Mouse (Mus musculus) thymus, postnatal 4 days (tissue): ENCODE measurements at regions not wholly inside any gene's neighbourhood (a gene's known extent, or its start where the extent isn't known, plus 50 kb on each side); places are given as distances from the start of the nearest gene placed in this dataset.
A peak's percentile ranks its signal among the peaks of the same experiment; 100 is the strongest.

ENCODE experiments used
- DNase-seq: peaks from one replicate; pipeline ENCODE4 v3.0.0; 2021

DNA sequence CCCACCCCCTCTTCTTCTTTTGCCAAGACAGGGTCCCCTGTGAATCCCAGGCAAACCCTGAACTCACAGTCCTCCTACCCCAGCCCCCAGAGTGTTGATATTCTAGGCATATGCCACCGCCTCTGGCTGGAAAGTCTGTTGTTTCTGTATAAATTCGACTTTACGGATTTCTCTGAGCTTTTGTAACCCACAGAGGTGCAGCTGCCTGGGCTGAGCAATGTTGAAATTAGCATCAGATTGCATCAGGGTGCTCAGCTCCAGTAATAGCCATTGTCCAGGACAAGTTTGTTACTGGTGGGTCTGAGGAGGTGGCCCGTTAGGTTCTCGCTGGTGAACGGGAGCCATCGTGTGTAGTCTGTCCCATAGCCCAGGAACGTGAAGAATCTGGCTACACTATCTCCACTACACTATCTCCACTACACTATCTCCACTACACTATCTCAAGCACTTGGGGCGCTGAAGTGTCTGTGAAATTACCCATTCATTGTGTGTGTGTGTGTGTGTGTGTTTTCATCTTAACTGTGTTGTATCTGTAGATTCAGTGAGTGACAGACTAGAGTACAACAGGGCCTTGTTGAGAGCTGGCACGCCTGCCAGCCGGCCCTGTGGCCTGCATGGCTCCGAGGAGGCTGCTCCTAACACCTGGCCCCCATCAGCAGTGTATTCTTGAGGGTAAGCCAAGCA, 92.4 kb upstream of the Hnrnpk start:
- no peak for DNase-seq

DNA sequence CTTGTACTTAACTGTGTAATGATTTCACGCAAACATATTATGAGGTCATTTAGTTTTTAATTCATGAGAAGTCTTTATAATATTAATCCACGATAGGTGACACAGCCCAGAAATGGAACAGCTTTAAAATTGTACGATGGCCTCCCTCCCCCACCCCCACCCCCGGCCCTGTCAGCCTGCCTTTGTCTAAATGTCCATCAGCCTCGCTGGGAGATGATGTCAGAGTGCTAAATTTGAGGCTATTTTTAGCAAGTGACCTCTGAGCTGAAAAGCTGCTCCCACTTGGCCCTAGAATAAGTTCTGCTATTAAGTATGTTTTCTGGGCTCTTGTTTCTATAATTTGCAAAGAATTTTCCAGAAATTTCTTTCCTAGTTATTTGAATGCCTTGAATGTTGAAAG, 91.6 kb upstream of the Hnrnpk start:
- no peak for DNase-seq

- no peak for DNase-seq
These were observed 87.7 kb upstream of the Hnrnpk start for GRCm38 (mm10) chr13:58490829-58491228.

DNA sequence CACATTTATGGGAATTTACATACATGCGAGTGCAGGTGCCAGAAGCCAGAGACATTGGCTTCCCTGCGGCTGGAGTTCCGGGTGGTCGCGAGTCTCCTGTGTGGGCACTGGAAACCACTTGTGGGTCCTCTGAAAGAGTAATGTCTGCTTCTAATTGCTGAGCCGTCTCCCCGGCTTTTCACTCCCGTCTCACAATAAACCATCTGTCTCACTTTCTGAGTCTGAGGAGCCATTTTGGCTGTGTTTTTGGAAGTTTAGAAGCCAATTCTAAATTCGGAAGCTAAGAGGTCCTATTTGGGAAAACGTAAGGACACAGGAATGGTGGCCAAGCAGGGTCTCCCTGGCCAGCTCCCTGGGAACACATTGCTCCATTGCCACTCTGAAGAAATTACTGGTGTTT, 81.9 kb upstream of the Hnrnpk start:
- no peak for DNase-seq

DNA sequence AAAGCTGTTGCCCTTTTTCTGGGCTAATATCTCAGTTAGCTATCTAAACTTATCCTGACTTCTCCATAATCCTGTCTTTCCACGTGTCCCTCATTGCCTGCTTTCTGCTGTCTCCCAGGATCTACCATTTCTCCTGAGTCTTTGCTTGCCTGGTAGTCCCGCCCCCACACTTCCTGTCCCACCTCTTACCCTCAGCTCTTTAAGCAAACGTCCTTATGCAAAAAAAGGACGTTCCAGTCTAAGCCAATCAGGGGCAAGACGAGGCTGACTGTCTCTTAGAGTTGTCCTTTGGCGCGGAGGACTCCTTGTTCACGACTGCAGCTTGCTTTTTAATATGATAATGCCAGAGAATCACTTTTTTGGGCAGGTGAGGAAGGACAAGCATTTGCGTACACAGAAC, 79.6 kb upstream of the Hnrnpk start:
- no peak for DNase-seq

- no peak for DNase-seq
These were observed 77.9 kb upstream of the Hnrnpk start for GRCm38 (mm10) chr13:58480928-58481598.

GRCm38 (mm10) chr13:58480388-58480927, 77.3 kb upstream of the Hnrnpk start:
- no peak for DNase-seq

- no peak for DNase-seq
These were observed 75.3 kb upstream of the Hnrnpk start for GRCm38 (mm10) chr13:58478438-58478837.

DNA sequence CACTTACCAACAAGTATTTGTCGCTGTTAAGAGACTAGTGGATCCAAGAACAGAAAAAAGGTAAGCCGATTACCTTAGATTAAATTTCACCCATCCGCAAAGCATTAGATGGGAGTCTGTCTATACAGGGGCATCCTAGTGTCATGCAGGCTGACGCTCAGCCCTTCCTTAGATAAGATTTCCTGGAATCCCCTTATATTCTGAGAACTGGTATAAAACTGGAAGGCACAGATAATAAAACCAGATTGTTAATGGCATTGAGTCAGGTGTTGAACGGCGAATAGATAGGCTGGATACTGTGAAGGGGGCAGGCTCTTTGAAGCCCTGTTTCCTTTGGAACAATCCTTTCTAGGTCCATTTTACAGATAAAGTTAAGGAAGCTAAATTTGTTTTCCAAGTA, 74.1 kb upstream of the Hnrnpk start:
- no peak for DNase-seq

- no peak for DNase-seq
These were observed 73.1 kb upstream of the Hnrnpk start for GRCm38 (mm10) chr13:58476033-58476830.

DNA sequence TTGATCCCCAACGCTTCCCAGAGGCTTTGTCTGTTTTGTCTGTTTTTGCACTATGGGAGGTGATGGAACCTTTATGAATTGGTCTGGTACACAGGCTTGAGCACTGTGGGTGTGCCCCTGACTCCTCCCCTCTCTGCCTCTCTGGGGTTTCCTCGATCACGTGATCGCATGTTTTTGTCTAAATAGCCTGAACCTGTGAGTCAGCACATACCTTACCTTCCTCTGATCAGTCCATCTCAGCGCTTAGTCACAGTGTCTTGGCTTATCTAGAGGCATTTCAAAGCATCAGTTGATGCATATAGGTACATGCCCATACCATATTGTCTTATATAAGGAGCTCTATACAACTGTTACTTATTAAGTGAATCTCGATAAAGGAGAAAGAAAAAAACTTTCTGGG, 72.4 kb upstream of the Hnrnpk start:
- no peak for DNase-seq

- DNase-seq: no peak
These were observed 69.3 kb upstream of the Hnrnpk start for GRCm38 (mm10) chr13:58472455-58472854.

DNA sequence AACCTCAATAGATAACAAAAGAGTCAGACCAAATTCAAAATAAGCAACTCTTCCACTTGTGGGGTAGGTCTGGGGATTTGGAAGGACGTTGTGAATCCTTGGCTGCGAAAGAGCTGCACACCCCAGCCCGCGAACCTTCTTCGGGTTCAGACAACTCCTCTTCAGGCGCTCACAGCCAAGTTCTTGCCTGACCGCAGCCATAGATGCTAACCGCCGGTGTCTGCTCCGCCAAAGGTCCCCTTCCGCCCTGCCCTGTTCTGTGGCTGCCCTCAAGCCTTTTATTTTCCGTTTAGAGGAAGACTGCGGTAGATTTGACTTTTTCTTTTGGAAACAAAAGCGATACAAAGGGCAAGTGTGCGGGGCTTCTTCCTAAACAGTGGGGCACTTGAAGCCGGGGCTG, 68.6 kb upstream of the Hnrnpk start:
- peak; percentile 50 for DNase-seq

GRCm38 (mm10) chr13:58469731-58470130, 66.6 kb upstream of the Hnrnpk start:
- DNase-seq: no peak

GRCm38 (mm10) chr13:58467097-58467642, 64.0 kb upstream of the Hnrnpk start:
- no peak for DNase-seq

GRCm38 (mm10) chr13:58465206-58466104, 62.3 kb upstream of the Hnrnpk start:
- DNase-seq: no peak
